ENCODE assay signal across 15 mouse cellular contexts in the genomic region with DNA sequence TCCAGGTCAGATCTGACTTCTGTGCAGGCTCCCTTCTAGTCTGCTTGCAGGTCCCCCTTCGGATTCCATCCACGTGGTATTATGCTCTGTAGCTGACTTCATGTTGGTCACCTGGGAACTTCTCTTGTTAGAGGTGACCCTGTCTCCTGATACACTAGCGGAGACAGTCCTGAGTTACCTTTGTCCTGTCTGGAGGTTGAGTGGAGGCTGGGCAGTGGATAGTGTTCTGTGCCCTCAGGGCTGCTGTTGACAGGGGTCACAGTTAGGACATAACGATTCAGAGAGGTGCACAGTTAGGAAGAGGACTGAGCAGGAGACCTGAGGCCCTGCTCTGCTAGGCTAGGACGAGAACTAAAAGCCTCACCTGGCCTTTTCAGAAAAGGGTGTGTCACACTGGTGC. TPM values are rescaled to one million over a fixed set of nuclear protein-coding genes. Genes with fewer than 3 reads are reported as not detected.
DNase-seq lines count a peak whose midpoint lies in the region; ATAC-seq and TF ChIP-seq lines count a peak whose summit lies in the region.
"Had no signal": no experiment of that assay in that cellular context is flagged by ENCODE, and none has a peak within 500 bp of the region (broad histone marks: within the 10 kb centered on the region; RNA-seq: fewer than 3 reads in every experiment).

No protein-coding gene starts in this region.

- H3K4me3 ChIP-seq in heart, embryonic 15.5 days, result no peak overlapping the region
- peak overlapping the region; percentile 19; the same call in 1 of the 2 replicates for H3K4me3 ChIP-seq in liver, adult 2 months (ENCODE audit: insufficient read depth, low read depth, low read length)
- no peak overlapping the region for H3K4me3 ChIP-seq in liver, embryonic 14.5 days (ENCODE audit: insufficient read depth in 1 of 2, low read depth in 2 of 2, low read length in 2 of 2)
- H3K4me3 ChIP-seq in midbrain, embryonic 14.5 days (replicated peaks; ENCODE audit: low read depth, low read length), result no peak overlapping the region
- H3K4me3 ChIP-seq: embryonic facial prominence, embryonic 15.5 days; forebrain, embryonic 12.5 days; neural tube, embryonic 12.5 days had no signal

- peaks cover 74% of the 10 kb centered on the region for H3K4me1 ChIP-seq in heart, embryonic 15.5 days (replicated peaks)
- peaks cover 71% of the 10 kb centered on the region for H3K4me1 ChIP-seq in liver, adult 2 months (ENCODE audit: control insufficient read depth, insufficient read depth, low read length)
- peaks cover 0 to 38% of the 10 kb centered on the region in 2 experiments; a peak in 3 of 4 replicates for H3K4me1 ChIP-seq in liver, embryonic 14.5 days (replicated peaks; ENCODE audit: control insufficient read depth in 2 of 2, insufficient read depth in 2 of 2, low read length in 1 of 2)
- peaks cover 21% of the 10 kb centered on the region for H3K4me1 ChIP-seq in midbrain, embryonic 14.5 days (ENCODE audit: control insufficient read depth, insufficient read depth, low read length)

- no peaks in the 10 kb centered on the region for H3K27me3 ChIP-seq in heart, embryonic 15.5 days
- no peaks in the 10 kb centered on the region for H3K27me3 ChIP-seq in liver, adult 2 months (ENCODE audit: control insufficient read depth, insufficient read depth, low read length)
- H3K27me3 ChIP-seq in liver, embryonic 14.5 days (ENCODE audit: control insufficient read depth, insufficient read depth, low read length), result no peaks in the 10 kb centered on the region
- no peaks in the 10 kb centered on the region for H3K27me3 ChIP-seq in midbrain, embryonic 14.5 days (ENCODE audit: control insufficient read depth, insufficient read depth, low read length)
- H3K27me3 ChIP-seq: embryonic facial prominence, embryonic 15.5 days; forebrain, embryonic 12.5 days; neural tube, embryonic 12.5 days had no signal

- H3K27ac ChIP-seq in heart, embryonic 15.5 days, result peak overlapping the region; percentile 5
- H3K27ac ChIP-seq in liver, adult 2 months (replicated peaks; ENCODE audit: insufficient read depth, low read depth, low read length), result peak overlapping the region; percentile 91
- no peak overlapping the region for H3K27ac ChIP-seq in liver, embryonic 14.5 days
- no peak overlapping the region for H3K27ac ChIP-seq in midbrain, embryonic 14.5 days (replicated peaks; ENCODE audit: low read depth, low read length)
- H3K27ac ChIP-seq: embryonic facial prominence, embryonic 15.5 days; forebrain, embryonic 12.5 days; hindbrain, postnatal 0 days; neural tube, embryonic 12.5 days had no signal

- 0 out of 2 replicates have a peak overlapping the region, but pooled peaks have one; percentile 16 for H3K9ac ChIP-seq in heart, embryonic 15.5 days
- H3K9ac ChIP-seq in liver, adult 2 months (ENCODE audit: low read depth, low read length), result peak overlapping the region; percentile 62
- H3K9ac ChIP-seq in liver, embryonic 14.5 days (replicated peaks), result no peak overlapping the region
- H3K9ac ChIP-seq in midbrain, embryonic 14.5 days (replicated peaks; ENCODE audit: low read length), result no peak overlapping the region
- H3K9ac ChIP-seq: embryonic facial prominence, embryonic 15.5 days; forebrain, embryonic 12.5 days; neural tube, embryonic 12.5 days had no signal

- H3K79me2 ChIP-seq in liver, adult 2 months (ENCODE audit: control insufficient read depth, insufficient read depth, low read length), result peaks cover 54% of the 10 kb centered on the region; the same call in 1 of the 2 replicates

- no peak for TF ChIP-seq POLR2A in liver, adult 2 months (IDR thresholded peaks at IDR 0.05; ENCODE audit: extremely low read depth, insufficient read depth, low read length)

- no peaks in the 10 kb centered on the region for H3K9me3 ChIP-seq in heart, embryonic 15.5 days (replicated peaks)
- H3K9me3 ChIP-seq in liver, embryonic 14.5 days (ENCODE audit: control insufficient read depth, low read length), result no peaks in the 10 kb centered on the region
- H3K9me3 ChIP-seq in midbrain, embryonic 14.5 days (ENCODE audit: control insufficient read depth, low read length), result no peaks in the 10 kb centered on the region
- H3K9me3 ChIP-seq: embryonic facial prominence, embryonic 15.5 days; forebrain, embryonic 12.5 days; neural tube, embryonic 12.5 days had no signal

- no peak for DNase-seq in heart, adult 11 months
- DNase-seq in liver, adult 2 months (ENCODE audit: extremely low read depth, low read depth, low spot score), result peak; percentile 94
- DNase-seq in liver, result no peak
- DNase-seq in liver, embryonic 14.5 days (ENCODE audit: low read depth in 3 of 3, low spot score in 3 of 3), result no peak
- DNase-seq in midbrain, embryonic 14.5 days, result no peak
- DNase-seq: cerebellum, postnatal 36 days; layer of hippocampus, adult 9-11 months; lung, adult 2 months; right cerebral cortex, postnatal 4 days had no signal

- ATAC-seq in heart, embryonic 15.5 days (replicated peaks; ENCODE audit: insufficient number of reproducible peaks, insufficient read depth, low FRiP score, low read depth), result no peak
- no peak for ATAC-seq in liver, embryonic 14.5 days (ENCODE audit: insufficient read depth)
- no peak for ATAC-seq in frontal cortex, adult (ENCODE audit: low TSS enrichment)
- ATAC-seq in midbrain, embryonic 14.5 days (ENCODE audit: low FRiP score, low TSS enrichment), result no peak
- ATAC-seq: hindbrain, postnatal 0 days had no signal

- WGBS in heart, embryonic 15.5 days, result 65% methylated on average over 5 of the region's 5 CpGs
- 28% methylated on average over 5 of the region's 5 CpGs for WGBS in liver, adult 2 months
- WGBS in liver, embryonic 14.5 days (ENCODE audit: insufficient replicate concordance), result 64% methylated on average over 5 of the region's 5 CpGs
- 88% methylated on average over 5 of the region's 5 CpGs for WGBS in midbrain, embryonic 14.5 days

- H3K4me2 ChIP-seq in heart, embryonic 15.5 days, result no peak overlapping the region
- H3K4me2 ChIP-seq in liver, embryonic 14.5 days (ENCODE audit: low read depth), result peak overlapping the region; percentile 26
- H3K4me2 ChIP-seq in midbrain, embryonic 14.5 days (ENCODE audit: low read length), result no peak overlapping the region
- H3K4me2 ChIP-seq: embryonic facial prominence, embryonic 15.5 days; forebrain, embryonic 12.5 days; neural tube, embryonic 12.5 days had no signal

- H3K36me3 ChIP-seq in heart, embryonic 15.5 days, result no peaks in the 10 kb centered on the region
- no peaks in the 10 kb centered on the region for H3K36me3 ChIP-seq in liver, adult 2 months (ENCODE audit: control insufficient read depth, insufficient read depth, low read length)
- no peaks in the 10 kb centered on the region for H3K36me3 ChIP-seq in liver, embryonic 14.5 days (replicated peaks; ENCODE audit: control insufficient read depth, insufficient read depth, low read depth)
- H3K36me3 ChIP-seq in midbrain, embryonic 14.5 days (ENCODE audit: control insufficient read depth, insufficient read depth, low read length), result no peaks in the 10 kb centered on the region
- H3K36me3 ChIP-seq: embryonic facial prominence, embryonic 15.5 days had no signal

- TF ChIP-seq CTCF in liver, adult 2 months (IDR thresholded peaks at IDR 0.05; ENCODE audit: low read depth, low read length), result no peak
- TF ChIP-seq CTCF in liver, embryonic 14.5 days (IDR thresholded peaks at IDR 0.05; ENCODE audit: low read depth), result no peak

- TF ChIP-seq EP300 in liver, embryonic 14.5 days (IDR thresholded peaks at IDR 0.05; ENCODE audit: low read depth), result no peak

RNA-seq across cellular contexts. Expression of gene Slc12a7, which starts 34.9 kb away (rescaled TPM):
- 37.1 and 37.7 TPM in 2 replicates for polyA plus RNA-seq in heart, embryonic 15.5 days (2015; fragmentation: Nextera tagmentation; extraction: Ambion mirVana)
- 38.0 and 48.6 TPM in 2 replicates for total RNA-seq in liver, adult 2 months (2014; rRNA removed)
- 69.9 and 91.0 TPM in 2 replicates for polyA plus RNA-seq in liver, adult 2 months (2012; rRNA removed)
- polyA plus RNA-seq in liver, embryonic 14.5 days (2012; rRNA removed), result 9.2 and 9.9 TPM in 2 replicates
- 7.8 and 9.8 TPM in 2 replicates for polyA plus RNA-seq in liver, embryonic 14.5 days (2014; fragmentation: Nextera tagmentation; extraction: Ambion mirVana)
- polyA plus RNA-seq in midbrain, embryonic 14.5 days (2014; fragmentation: Nextera tagmentation; extraction: Ambion mirVana), result 7.0 and 12.6 TPM in 2 replicates

Comparison
In these comparisons a context has a peak if more than half of its experiments do, and no peak if none do; other contexts are left out.
1. H3K27ac ChIP-seq: peak in heart, embryonic 15.5 days (single experiment) and liver, adult 2 months (single experiment); none in liver, embryonic 14.5 days (single experiment) and midbrain, embryonic 14.5 days (single experiment).
2. H3K9ac ChIP-seq: peak in heart, embryonic 15.5 days (single experiment) and liver, adult 2 months (single experiment); none in liver, embryonic 14.5 days (single experiment) and midbrain, embryonic 14.5 days (single experiment).